Mouse (Mus musculus): Measurements from ENCODE around the gene Pomc.
"Not testable (repeated sequence)": the region's sequence is repeated elsewhere in the genome, so short reads cannot be mapped to it uniquely, and the experiment has no call there.

The Pomc gene

DNA sequence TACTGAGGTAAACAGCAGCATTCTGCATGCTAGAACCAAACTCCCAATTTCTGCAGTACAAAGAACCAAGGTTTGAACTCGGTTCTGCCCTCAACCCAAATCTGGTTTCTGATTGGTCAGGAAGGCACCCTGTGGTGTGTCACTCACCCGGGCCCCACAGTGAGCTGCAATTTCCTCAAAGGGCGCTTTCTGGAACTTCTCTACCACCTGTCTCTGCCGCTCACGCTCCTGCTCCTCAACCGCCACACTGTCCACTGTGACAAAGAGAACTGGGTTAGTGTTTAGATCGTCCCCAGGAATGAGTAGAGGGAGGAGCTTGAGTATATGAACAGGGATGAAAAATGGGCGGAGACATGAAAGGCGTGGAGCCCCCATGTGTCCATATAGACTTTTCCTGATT lies 13.6 kb downstream of the Pomc start:
- no peak for DNase-seq

DNA sequence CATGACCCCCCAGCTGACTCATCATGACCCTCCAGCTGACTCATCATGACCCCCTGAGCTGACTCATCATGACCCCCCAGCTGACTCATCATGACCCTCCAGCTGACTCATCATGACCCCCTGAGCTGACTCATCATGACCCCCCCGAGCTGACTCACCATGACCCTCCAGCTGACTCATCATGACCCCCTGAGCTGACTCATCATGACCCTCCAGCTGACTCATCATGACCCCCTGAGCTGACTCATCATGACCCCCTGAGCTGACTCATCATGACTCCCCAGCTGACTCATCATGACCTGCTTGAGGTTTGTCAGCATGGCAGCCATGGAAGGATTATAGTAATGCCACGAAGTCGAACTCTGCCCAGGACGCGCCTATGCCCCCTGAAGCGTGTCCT lies 18.4 kb downstream of the Pomc start:
- not testable (repeated sequence) for DNase-seq

GRCm38 (mm10) chr12:3980991-3981349 lies 26.2 kb downstream of the Pomc start:
- no peak for DNase-seq

- peak; percentile 79 to 82 for DNase-seq
Measured at GRCm38 (mm10) chr12:3981350-3982131, 26.8 kb downstream of the Pomc start.

DNA sequence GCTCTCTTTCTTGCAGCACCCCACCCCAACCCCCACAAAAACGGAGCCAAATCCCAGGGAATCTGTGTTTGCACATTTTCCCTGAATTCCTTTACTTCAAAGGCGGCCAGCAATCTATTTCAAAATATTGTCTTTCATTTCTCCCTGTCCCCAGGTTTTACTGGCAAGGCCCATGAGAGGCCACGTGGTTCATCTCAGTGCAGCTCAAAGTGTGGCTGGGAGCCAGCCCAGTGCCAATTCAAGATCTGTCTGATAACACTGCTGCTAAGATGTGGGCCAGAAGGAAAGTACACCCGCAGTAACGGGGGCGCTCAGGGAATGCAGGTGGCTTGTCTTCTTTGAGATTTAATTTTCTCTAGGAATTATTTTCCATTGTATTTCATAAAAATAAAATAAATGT lies 27.5 kb downstream of the Pomc start:
- peak; percentile 86 to 87 for DNase-seq

GRCm38 (mm10) chr12:3983736-3984135 lies 29.0 kb downstream of the Pomc start:
- DNase-seq, result peak; percentile 93 to 94

- DNase-seq, result no peak
Measured at GRCm38 (mm10) chr12:3984446-3984845, 29.7 kb downstream of the Pomc start.

GRCm38 (mm10) chr12:3989943-3990342 lies 35.2 kb downstream of the Pomc start:
- DNase-seq, result no peak

GRCm38 (mm10) chr12:3991047-3991446 lies 36.3 kb downstream of the Pomc start:
- DNase-seq, result no peak

- DNase-seq, result no peak
Measured at GRCm38 (mm10) chr12:3996749-3997148, 42.0 kb downstream of the Pomc start.

DNA sequence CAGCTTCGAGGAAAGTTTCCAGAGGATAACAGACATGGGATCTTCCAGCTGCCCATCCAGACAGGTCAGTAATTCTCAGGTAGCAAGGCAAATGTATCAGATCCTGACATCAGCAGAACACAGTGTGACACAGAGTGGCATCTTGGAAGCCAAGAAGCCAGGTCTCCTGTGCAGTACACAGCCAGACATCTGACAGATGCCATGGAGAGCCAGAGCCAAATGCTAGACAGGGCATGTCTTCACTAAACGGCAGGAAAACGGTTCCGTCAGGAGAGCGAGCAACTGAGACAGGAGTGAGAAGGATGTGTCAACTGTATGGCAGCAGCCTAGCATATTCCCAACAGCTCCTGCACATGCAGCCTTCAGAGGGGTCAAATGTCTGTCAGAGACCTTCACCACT lies 45.7 kb downstream of the Pomc start:
- no peak for DNase-seq

- no peak for DNase-seq
Measured at GRCm38 (mm10) chr12:4004648-4005047, 49.9 kb downstream of the Pomc start.

- DNase-seq, result peak; percentile 89 to 91
Measured at GRCm38 (mm10) chr12:4006079-4006478, 51.3 kb downstream of the Pomc start.

DNA sequence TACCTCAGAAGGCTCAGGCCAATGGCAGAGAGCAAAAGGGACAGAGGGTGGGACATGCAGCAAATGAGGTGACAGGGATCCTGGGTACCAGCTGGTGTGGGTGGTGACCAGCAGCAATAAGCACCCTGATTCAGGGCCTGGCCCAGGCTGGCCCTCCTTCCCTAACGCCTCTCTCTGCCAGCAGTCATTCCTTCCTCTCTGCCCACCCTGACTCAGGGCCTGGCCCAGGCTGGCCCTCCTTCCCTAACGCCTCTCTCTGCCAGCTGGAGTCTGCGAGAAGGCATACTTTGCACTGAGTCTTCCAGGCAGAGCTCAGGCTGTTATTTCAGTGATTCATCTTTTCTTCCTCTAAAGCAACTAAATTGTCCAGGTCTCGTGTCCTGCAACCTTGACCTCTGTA lies 52.4 kb downstream of the Pomc start:
- DNase-seq, result peak; percentile 83

DNA sequence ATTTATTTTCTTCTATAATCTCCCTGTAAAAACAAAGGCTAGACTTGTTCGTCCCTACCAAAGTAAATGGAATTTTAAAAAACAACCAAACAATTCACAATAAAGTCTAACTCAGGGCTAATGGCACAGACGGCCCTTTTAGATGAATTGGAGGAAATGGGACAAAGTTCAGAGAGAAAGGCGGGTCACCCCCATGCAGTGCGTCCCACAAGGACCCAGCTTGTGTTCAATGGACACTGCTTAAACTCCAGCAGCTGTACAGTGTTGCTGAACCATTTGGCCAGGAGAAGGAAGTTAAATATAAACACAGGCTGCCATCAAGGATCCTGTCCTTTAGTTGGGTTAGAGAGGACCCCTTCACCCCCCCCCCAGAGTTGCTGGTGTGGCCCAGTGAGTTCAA lies 53.0 kb downstream of the Pomc start:
- no peak for DNase-seq

GRCm38 (mm10) chr12:4008731-4009130 lies 54.0 kb downstream of the Pomc start:
- DNase-seq, result peak; percentile 88 to 91

All from cerebellum, postnatal 14 days (tissue).